Mouse (Mus musculus) embryonic facial prominence, embryonic 15.5 days (tissue): ENCODE measurements around the gene Serpinh1. TPM values are rescaled to one million over a fixed set of nuclear protein-coding genes. Genes with fewer than 3 reads are reported as not detected.

Experiments
- ATAC-seq: fragments of 200-750 bp; cut with Nextera tagmentation; 2 replicates; pipeline ENCODE4 v1.8.0; 2017; ENCODE audit warnings: low read depth, moderate TSS enrichment; ENCODE audit not compliant: insufficient number of reproducible peaks, low FRiP score, low TSS enrichment
- H3K27ac ChIP-seq: fragments of 300-500 bp; sonication (generic); replicated peaks from 2 replicates; pipeline ENCODE4 v1.5.1; 2015; ENCODE audit warnings: mild to moderate bottlenecking, inconsistent platforms
- H3K27me3 ChIP-seq: fragments of 300-500 bp; sonication (generic); 2 replicates; pipeline ENCODE4 v1.6.1; 2015; ENCODE audit warnings: inconsistent platforms
- H3K36me3 ChIP-seq: fragments of 300-500 bp; sonication (generic); 2 replicates; pipeline ENCODE4 v1.6.1; 2015; ENCODE audit warnings: mild to moderate bottlenecking, inconsistent platforms
- H3K4me1 ChIP-seq: fragments of 300-500 bp; sonication (generic); 2 replicates; pipeline ENCODE4 v1.6.1; 2015; ENCODE audit warnings: inconsistent platforms
- H3K4me2 ChIP-seq: fragments of 300-500 bp; sonication (generic); replicated peaks from 2 replicates; pipeline ENCODE4 v1.6.1; 2015; ENCODE audit warnings: mild to moderate bottlenecking, inconsistent platforms
- H3K4me3 ChIP-seq: fragments of 300-500 bp; sonication (generic); replicated peaks from 2 replicates; pipeline ENCODE4 v1.5.1; 2015; ENCODE audit warnings: mild to moderate bottlenecking, inconsistent platforms
- H3K9ac ChIP-seq: fragments of 300-500 bp; sonication (generic); 2 replicates; pipeline ENCODE4 v1.6.1; 2015; ENCODE audit warnings: inconsistent platforms
- H3K9me3 ChIP-seq: fragments of 300-500 bp; sonication (generic); replicated peaks from 2 replicates; pipeline ENCODE4 v1.6.1; 2016; ENCODE audit warnings: inconsistent platforms
- WGBS: fragments of 180-500 bp; shearing (Covaris S2); methylation state at CpG from one replicate; pipeline ENCODE4 v1.1.7; 2015; 5-methylcytosine and 5-hydroxymethylcytosine counted together
- polyA plus RNA-seq: library from polyadenylated mRNA; unstranded; fragments of >200 nt; fragmentation: Nextera tagmentation; extraction: Ambion mirVana; gene quantifications from 2 replicates; pipeline ENCODE4 v1.2.1, GENCODE M21; 2015

Serpinh1 gene
- polyA plus RNA-seq = 2,130 and 2,205 TPM in 2 replicates

GRCm38 (mm10) chr7:99352526-99353400 lies at the start of gene Serpinh1:
Gene Serpinh1, minus strand, starts transcription at chr7:99353239.
- peak within 1 kb of the TSS; percentile 97 for H3K27ac ChIP-seq
- H3K36me3 ChIP-seq = peaks cover 20% of the 10 kb centered on the region
- H3K4me3 ChIP-seq = peak within 1 kb of the TSS; percentile 54
- H3K9ac ChIP-seq = peak within 1 kb of the TSS; percentile 82
- no peaks in the 10 kb centered on the region for H3K9me3 ChIP-seq
- under 1% methylated on average over 35 of the region's 35 CpGs for WGBS
- H3K4me1 ChIP-seq = peaks cover 81% of the 10 kb centered on the region
- peak; percentile 87 for ATAC-seq
- peak within 1 kb of the TSS; percentile 83 for H3K4me2 ChIP-seq
- H3K27me3 ChIP-seq = no peaks in the 10 kb centered on the region

GRCm38 (mm10) chr7:99402477-99402876 lies 49.4 kb upstream of the Serpinh1 start:
- no peak for ATAC-seq
- Histone ChIP-seq H3K9ac (no peak overlapping the region), H3K9me3 (no peaks in the 10 kb centered on the region), H3K27ac (no peak overlapping the region), H3K4me2 (no peak overlapping the region), H3K4me3 (no peak overlapping the region), H3K4me1 (peaks cover 15% of the 10 kb centered on the region), H3K36me3 (no peaks in the 10 kb centered on the region), H3K27me3 (no peaks in the 10 kb centered on the region)
- WGBS = 73% methylated on average over 6 of the region's 6 CpGs

- no peak overlapping the region for H3K9ac ChIP-seq
- H3K9me3 ChIP-seq = no peaks in the 10 kb centered on the region
- WGBS = 42% methylated on average over 8 of the region's 8 CpGs
- no peak overlapping the region for H3K4me2 ChIP-seq
- H3K4me3 ChIP-seq = no peak overlapping the region
- H3K4me1 ChIP-seq = peaks cover 14% of the 10 kb centered on the region
- no peaks in the 10 kb centered on the region for H3K36me3 ChIP-seq
- peak overlapping the region; percentile 51 for H3K27ac ChIP-seq
- H3K27me3 ChIP-seq = no peaks in the 10 kb centered on the region
- ATAC-seq = peak; percentile 64; the same call in 1 of the 2 replicates
These were observed 48.3 kb upstream of the Serpinh1 start for GRCm38 (mm10) chr7:99401373-99401772.

GRCm38 (mm10) chr7:99396994-99397659 lies 44.1 kb upstream of the Serpinh1 start:
- Histone ChIP-seq H3K4me1 (peaks cover 50% of the 10 kb centered on the region), H3K4me2 (no peak overlapping the region), H3K27me3 (no peaks in the 10 kb centered on the region), H3K9ac (no peak overlapping the region), H3K9me3 (no peaks in the 10 kb centered on the region), H3K36me3 (no peaks in the 10 kb centered on the region), H3K27ac (no peak overlapping the region), H3K4me3 (no peak overlapping the region)
- WGBS = 78% methylated on average over 11 of the region's 11 CpGs
- ATAC-seq = no peak

DNA sequence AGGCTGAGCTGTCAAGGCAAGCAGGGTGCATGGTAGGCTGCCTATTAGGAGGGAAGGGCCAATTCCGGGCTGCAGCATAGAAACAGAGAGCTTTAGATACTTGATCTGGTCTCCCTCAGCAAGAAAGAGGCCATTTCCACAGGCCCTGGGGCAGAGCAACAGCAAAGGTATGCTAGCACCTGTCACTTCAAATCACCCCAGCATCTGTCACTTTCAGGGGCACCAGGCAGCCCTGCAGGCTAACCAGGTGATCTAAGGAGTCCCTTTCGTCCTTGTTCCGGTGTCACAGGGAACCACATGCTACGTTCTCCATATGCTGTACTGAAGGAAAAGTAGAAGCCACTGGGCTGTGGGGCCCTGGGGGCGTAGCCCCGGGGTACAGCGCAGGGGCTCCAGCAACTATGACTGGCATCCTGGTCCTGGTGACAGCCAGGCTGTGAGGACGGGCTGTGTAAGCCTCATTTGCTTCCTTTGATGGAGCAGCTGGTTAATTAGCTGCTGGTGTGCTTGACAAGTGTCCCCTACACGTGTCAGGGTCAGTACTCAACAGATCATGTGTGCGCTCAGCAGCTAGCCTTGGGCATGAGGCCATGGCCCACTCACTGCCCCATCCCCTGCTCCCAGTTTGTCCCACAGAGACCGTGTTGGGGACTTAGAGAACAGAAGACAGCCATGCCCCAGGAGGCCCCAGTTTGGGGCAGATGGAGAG lies 43.0 kb upstream of the Serpinh1 start:
- Histone ChIP-seq H3K9ac (no peak overlapping the region), H3K36me3 (no peaks in the 10 kb centered on the region), H3K9me3 (no peaks in the 10 kb centered on the region), H3K4me2 (no peak overlapping the region), H3K27me3 (no peaks in the 10 kb centered on the region), H3K4me1 (peaks cover 50% of the 10 kb centered on the region), H3K4me3 (no peak overlapping the region), H3K27ac (peak overlapping the region; percentile 44; the same call in 1 of the 2 replicates)
- 62% methylated on average over 11 of the region's 11 CpGs for WGBS
- no peak for ATAC-seq

DNA sequence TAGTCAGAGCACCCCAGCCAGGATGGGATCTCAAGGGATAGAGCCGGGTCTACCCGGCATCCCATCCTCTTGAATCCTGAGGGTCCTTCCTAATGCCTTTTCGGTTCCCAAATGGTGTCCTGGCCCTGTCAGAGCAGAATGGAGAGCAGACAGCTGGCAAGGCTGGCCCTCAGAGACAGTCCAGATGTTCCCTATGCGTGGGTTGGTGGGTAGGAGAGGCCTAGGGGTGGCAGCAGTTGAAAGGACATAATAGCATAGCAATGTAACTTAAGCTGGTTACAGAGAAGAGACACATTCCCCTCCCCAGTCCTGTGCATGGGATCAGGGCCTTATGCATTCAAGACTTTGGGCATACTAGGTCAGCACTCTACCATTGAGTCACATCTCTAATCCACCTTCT lies 42.3 kb upstream of the Serpinh1 start:
- Histone ChIP-seq H3K4me3 (no peak overlapping the region), H3K4me2 (no peak overlapping the region), H3K9me3 (no peaks in the 10 kb centered on the region), H3K27me3 (no peaks in the 10 kb centered on the region), H3K4me1 (peaks cover 53% of the 10 kb centered on the region), H3K27ac (peak overlapping the region; percentile 44; the same call in 1 of the 2 replicates), H3K9ac (no peak overlapping the region), H3K36me3 (no peaks in the 10 kb centered on the region)
- 69% methylated on average over 4 of the region's 4 CpGs for WGBS
- ATAC-seq = no peak

GRCm38 (mm10) chr7:99393711-99394325 lies 40.8 kb upstream of the Serpinh1 start:
- Histone ChIP-seq H3K4me1 (peaks cover 53% of the 10 kb centered on the region), H3K27me3 (no peaks in the 10 kb centered on the region), H3K36me3 (no peaks in the 10 kb centered on the region), H3K4me2 (no peak overlapping the region), H3K9me3 (no peaks in the 10 kb centered on the region), H3K9ac (no peak overlapping the region), H3K27ac (peak overlapping the region; percentile 58), H3K4me3 (no peak overlapping the region)
- WGBS = 56% methylated on average over 13 of the region's 13 CpGs
- ATAC-seq = no peak

GRCm38 (mm10) chr7:99392696-99393095 lies 39.7 kb upstream of the Serpinh1 start:
- no peak overlapping the region for H3K27ac ChIP-seq
- H3K27me3 ChIP-seq = no peaks in the 10 kb centered on the region
- H3K9me3 ChIP-seq = no peaks in the 10 kb centered on the region
- no peak overlapping the region for H3K4me2 ChIP-seq
- no peaks in the 10 kb centered on the region for H3K36me3 ChIP-seq
- 69% methylated on average over 2 of the region's 2 CpGs for WGBS
- no peak overlapping the region for H3K9ac ChIP-seq
- no peak overlapping the region for H3K4me3 ChIP-seq
- H3K4me1 ChIP-seq = peaks cover 54% of the 10 kb centered on the region
- no peak for ATAC-seq

- H3K27ac ChIP-seq = no peak overlapping the region
- 34% methylated on average over 4 of the region's 4 CpGs for WGBS
- ATAC-seq = no peak
These were observed 37.5 kb upstream of the Serpinh1 start for GRCm38 (mm10) chr7:99390559-99390958.

DNA sequence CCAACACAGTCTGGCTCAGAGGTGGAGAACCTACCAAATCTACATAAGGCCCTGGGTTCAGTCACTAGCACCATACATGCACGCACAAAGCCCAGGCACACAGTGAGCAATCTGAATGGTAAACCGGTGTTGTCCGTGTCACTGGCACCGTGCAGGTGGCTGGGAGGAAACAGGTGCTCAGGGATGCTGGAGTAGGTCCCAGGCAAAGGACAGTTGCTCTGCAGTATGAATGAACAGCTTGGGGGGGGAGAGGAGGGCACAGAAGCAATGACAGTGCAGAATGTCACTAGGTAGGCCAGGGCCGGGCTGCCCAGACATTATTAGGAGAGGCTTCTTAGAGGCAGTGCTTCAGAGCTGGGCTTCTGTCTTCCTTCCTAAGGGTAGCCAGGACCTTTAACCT lies 34.3 kb upstream of the Serpinh1 start:
- Histone ChIP-seq H3K4me3 (no peak overlapping the region), H3K27me3 (no peaks in the 10 kb centered on the region), H3K27ac (no peak overlapping the region), H3K9me3 (no peaks in the 10 kb centered on the region), H3K36me3 (no peaks in the 10 kb centered on the region), H3K4me1 (peaks cover 51% of the 10 kb centered on the region), H3K4me2 (no peak overlapping the region), H3K9ac (no peak overlapping the region)
- no peak for ATAC-seq
- WGBS = 72% methylated on average over 5 of the region's 5 CpGs

More at GRCm38 (mm10) chr7:99390559-99390958, 37.5 kb upstream of the Serpinh1 start:
- Histone ChIP-seq H3K9me3 (no peaks in the 10 kb centered on the region), H3K9ac (no peak overlapping the region), H3K4me2 (no peak overlapping the region), H3K4me3 (no peak overlapping the region), H3K4me1 (peaks cover 57% of the 10 kb centered on the region), H3K36me3 (no peaks in the 10 kb centered on the region), H3K27me3 (no peaks in the 10 kb centered on the region)

GRCm38 (mm10) chr7:99386811-99387210 lies 33.8 kb upstream of the Serpinh1 start:
- 77% methylated on average over 4 of the region's 4 CpGs for WGBS
- H3K9me3 ChIP-seq = no peaks in the 10 kb centered on the region
- ATAC-seq = no peak

More at GRCm38 (mm10) chr7:99386811-99387210, 33.8 kb upstream of the Serpinh1 start:
- H3K9ac ChIP-seq = no peak overlapping the region
- peaks cover 51% of the 10 kb centered on the region for H3K4me1 ChIP-seq
- no peak overlapping the region for H3K27ac ChIP-seq
- no peaks in the 10 kb centered on the region for H3K36me3 ChIP-seq
- H3K4me3 ChIP-seq = no peak overlapping the region
- H3K27me3 ChIP-seq = no peaks in the 10 kb centered on the region
- no peak overlapping the region for H3K4me2 ChIP-seq
